Mouse (Mus musculus): ENCODE results near the gene Dbndd2.

Dbndd2 gene

DNA sequence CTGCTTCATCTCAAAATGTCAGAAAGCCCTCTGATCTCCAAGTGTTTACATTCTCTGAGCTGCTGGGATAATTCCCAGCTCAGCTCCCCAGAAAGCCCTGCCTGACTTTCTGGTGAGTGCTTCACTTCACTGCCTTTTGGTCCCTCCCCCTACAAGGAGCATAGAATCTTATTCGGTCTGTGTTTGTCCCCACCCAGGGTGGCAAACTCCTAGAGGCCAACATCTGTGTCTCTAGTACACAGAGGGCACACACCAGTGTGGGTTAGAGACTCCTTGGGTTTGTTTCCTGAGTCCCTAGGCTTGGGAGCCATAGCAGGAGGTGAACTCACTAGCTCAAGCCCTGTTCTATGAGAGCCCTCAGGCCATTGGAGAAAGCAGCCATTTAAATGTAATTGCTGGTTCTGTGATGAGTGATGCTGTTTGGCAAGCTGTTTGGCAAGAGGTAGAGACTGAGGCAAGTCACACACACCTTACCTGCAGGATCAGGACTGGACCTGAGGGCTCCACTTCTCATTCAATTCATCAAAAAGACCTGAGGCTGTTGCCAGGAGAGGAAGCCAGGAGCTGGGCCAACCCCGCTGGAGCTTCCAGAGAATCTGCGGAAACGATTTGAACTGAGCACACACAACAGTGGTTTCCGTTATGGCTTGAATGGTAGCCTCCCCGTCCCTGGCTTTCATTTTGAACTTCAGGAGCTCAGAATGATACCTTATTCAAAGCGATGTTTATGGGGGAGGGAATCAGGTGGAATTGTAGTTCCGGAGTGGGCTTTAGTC lies 54.9 kb downstream of the Dbndd2 start:
- DNase-seq (ENCODE audit: low read depth, low spot score), result peak; percentile 15

DNA sequence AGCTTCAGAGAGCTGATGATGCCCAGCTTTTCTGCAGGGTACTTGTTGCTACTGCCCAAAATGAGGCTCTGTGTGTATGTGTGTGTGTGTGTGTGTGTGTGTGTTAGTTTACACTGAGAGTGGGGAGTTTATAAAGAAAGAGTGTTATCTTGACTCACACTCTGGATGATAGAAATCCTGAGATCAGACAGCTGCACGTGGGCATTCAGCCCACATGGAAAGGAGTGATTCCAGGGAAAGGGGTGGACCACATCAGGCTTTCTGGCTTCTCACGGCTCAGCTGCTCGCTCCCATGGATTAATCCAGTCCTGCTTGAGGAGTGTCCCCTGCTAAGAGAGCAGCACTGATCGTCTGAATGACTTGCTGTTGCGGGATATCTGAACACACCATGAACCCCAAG lies 56.2 kb downstream of the Dbndd2 start:
- DNase-seq (ENCODE audit: low read depth, low spot score), result no peak

DNA sequence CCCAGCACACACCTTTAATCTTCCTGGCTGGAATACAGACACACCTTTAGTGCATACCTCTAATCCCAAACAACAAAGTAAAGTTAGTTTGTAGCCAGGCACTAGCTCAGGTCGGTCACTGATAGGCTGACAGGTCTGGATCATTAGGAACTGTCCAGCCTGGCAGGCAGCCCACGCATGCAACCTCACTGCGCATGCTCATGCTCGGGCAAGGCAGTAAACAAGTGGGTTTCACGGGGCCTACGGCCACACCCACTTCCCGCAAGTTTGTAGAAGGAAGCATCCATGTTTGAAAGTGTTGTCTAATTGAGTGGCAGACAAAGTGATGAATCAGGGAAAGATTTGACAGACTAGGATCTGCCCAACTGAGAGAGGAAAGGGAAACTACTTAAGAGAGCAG lies 56.7 kb downstream of the Dbndd2 start:
- DNase-seq (ENCODE audit: low read depth, low spot score), result no peak
